Mouse (Mus musculus): Measurements from ENCODE around the gene Mok. TPM values are rescaled to one million over a fixed set of nuclear protein-coding genes. Genes with fewer than 3 reads are reported as not detected.

Mok gene
- total RNA-seq, 1 experiment: 14.9 TPM

DNA sequence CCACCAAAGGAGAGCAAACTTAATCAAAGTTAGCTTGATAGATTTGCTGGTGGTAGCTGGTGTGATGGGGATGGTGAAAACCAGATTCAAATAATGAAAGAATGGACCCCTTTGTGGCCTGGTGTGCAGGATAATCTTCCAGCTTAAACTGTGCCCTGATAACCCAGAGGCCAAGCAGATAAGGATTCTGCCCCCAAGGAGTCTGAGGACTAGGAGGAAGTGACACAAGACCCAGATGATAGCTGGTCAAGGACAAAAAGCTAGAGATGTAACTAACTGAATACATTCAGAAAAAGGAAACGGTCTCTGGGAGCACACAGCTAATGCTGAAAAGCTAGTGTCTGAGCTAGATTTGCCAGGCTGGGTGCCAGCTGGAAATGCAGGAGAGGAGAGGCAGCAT, 11.2 kb upstream of the Mok start:
- no peak for DNase-seq (ENCODE audit: low read depth, low spot score)
- Histone ChIP-seq H3K4me1 (ENCODE audit: control insufficient read depth in 2 of 2, insufficient read depth in 2 of 2, low read length in 2 of 2, poor library complexity in 1 of 2) (peaks cover 0 to 13% of the 10 kb centered on the region in 2 experiments; a peak in 3 of 4 replicates), H3K27ac (ENCODE audit: insufficient read depth, low read depth, low read length, poor library complexity, severe bottlenecking) (no peak overlapping the region), H3K9me3 (ENCODE audit: control insufficient read depth, insufficient read depth, low read depth, low read length) (no peaks in the 10 kb centered on the region), H3K36me3 (ENCODE audit: control insufficient read depth, insufficient read depth, low read length, poor library complexity, severe bottlenecking) (peaks cover 5% of the 10 kb centered on the region; the same call in 1 of the 2 replicates), H3K4me3 (ENCODE audit: insufficient read depth in 1 of 2, low read depth in 1 of 2, low read length in 2 of 2, poor library complexity in 1 of 2, severe bottlenecking in 1 of 2) (no peak overlapping the region), H3K9ac (ENCODE audit: insufficient read depth, low read depth, low read length, poor library complexity, severe bottlenecking) (no peak overlapping the region)
- in situ Hi-C loops (cut with MboI; ENCODE audit: low sequenced_read_pairs in 2 of 2, unreplicated experiment in 2 of 2): no loop called here
- TF ChIP-seq MAFK (IDR thresholded peaks at IDR 0.05; ENCODE audit: insufficient read depth, low read depth, low read length): no peak
- TF ChIP-seq CHD2 (IDR thresholded peaks at IDR 0.05; ENCODE audit: low read depth, low read length): no peak
- no peak for TF ChIP-seq ZC3H11A (IDR thresholded peaks at IDR 0.05; ENCODE audit: borderline replicate concordance, low read depth, low read length)
- TF ChIP-seq ZNF384 (IDR thresholded peaks at IDR 0.05; ENCODE audit: low read depth, low read length): no peak
- no peak for TF ChIP-seq HCFC1 (IDR thresholded peaks at IDR 0.05; ENCODE audit: borderline replicate concordance, insufficient read depth, low read length)

DNA sequence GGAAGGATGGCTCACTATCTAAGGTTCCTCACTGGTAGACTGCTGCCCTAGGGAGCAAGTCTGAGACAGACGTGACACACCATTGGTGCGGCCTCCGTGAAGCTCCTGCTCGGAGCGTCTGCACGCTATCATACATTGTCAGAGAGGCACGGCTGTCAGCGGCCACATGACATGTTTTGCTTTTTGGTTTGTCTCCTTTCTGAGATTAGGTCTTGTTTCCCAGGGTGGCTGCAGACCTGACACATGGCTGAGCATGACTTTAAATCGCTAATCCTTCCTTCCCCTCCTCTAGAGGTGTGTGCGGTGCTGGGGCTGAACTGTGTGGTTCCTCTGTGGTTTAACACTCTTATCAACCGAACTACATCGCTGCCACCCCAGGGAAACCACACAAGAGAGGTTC, 10.7 kb upstream of the Mok start:
- Histone ChIP-seq H3K9me3 (ENCODE audit: control insufficient read depth, insufficient read depth, low read depth, low read length) (no peaks in the 10 kb centered on the region), H3K9ac (ENCODE audit: insufficient read depth, low read depth, low read length, poor library complexity, severe bottlenecking) (no peak overlapping the region), H3K36me3 (ENCODE audit: control insufficient read depth, insufficient read depth, low read length, poor library complexity, severe bottlenecking) (peaks cover 5% of the 10 kb centered on the region; the same call in 1 of the 2 replicates), H3K4me3 (ENCODE audit: insufficient read depth in 1 of 2, low read depth in 1 of 2, low read length in 2 of 2, poor library complexity in 1 of 2, severe bottlenecking in 1 of 2) (peak overlapping the region in 1 of 2 experiments; percentile 72; a peak in 2 of 4 replicates), H3K4me1 (ENCODE audit: control insufficient read depth in 2 of 2, insufficient read depth in 2 of 2, low read length in 2 of 2, poor library complexity in 1 of 2) (peaks cover 0 to 14% of the 10 kb centered on the region in 2 experiments; a peak in 3 of 4 replicates), H3K27ac (ENCODE audit: insufficient read depth, low read depth, low read length, poor library complexity, severe bottlenecking) (no peak overlapping the region)
- DNase-seq (ENCODE audit: low read depth, low spot score): no peak
- no peak for TF ChIP-seq ZNF384 (IDR thresholded peaks at IDR 0.05; ENCODE audit: low read depth, low read length)
- no peak for TF ChIP-seq HCFC1 (IDR thresholded peaks at IDR 0.05; ENCODE audit: borderline replicate concordance, insufficient read depth, low read length)
- TF ChIP-seq MAFK (IDR thresholded peaks at IDR 0.05; ENCODE audit: insufficient read depth, low read depth, low read length): no peak
- no peak for TF ChIP-seq CHD2 (IDR thresholded peaks at IDR 0.05; ENCODE audit: low read depth, low read length)
- in situ Hi-C loops (cut with MboI; ENCODE audit: low sequenced_read_pairs in 2 of 2, unreplicated experiment in 2 of 2): no loop called here

DNA sequence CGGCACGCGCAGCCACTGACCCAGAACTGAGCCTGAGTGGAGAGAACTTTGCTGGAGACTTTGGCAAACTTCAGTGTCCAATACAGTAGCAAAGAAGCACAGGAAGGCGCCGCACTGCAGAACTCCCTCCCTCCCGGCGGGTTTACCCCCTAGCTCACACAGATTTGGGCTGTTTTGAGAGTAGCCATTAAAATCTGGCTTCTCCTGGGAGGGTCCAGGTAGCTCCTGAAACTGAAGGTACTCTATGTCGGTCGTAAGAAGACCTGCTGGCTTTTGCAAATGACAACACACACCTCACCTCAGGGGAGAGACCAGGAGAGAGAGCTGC, 10.2 kb upstream of the Mok start:
- Histone ChIP-seq H3K4me1 (ENCODE audit: control insufficient read depth in 2 of 2, insufficient read depth in 2 of 2, low read length in 2 of 2, poor library complexity in 1 of 2) (peaks cover 0 to 16% of the 10 kb centered on the region in 2 experiments; a peak in 3 of 4 replicates), H3K27ac (ENCODE audit: insufficient read depth, low read depth, low read length, poor library complexity, severe bottlenecking) (peak overlapping the region; percentile 15; the same call in 1 of the 2 replicates), H3K9ac (ENCODE audit: insufficient read depth, low read depth, low read length, poor library complexity, severe bottlenecking) (peak overlapping the region; percentile 82), H3K4me3 (ENCODE audit: insufficient read depth in 1 of 2, low read depth in 1 of 2, low read length in 2 of 2, poor library complexity in 1 of 2, severe bottlenecking in 1 of 2) (peak overlapping the region; percentile 72 to 73), H3K9me3 (ENCODE audit: control insufficient read depth, insufficient read depth, low read depth, low read length) (no peaks in the 10 kb centered on the region), H3K36me3 (ENCODE audit: control insufficient read depth, insufficient read depth, low read length, poor library complexity, severe bottlenecking) (peaks cover 5% of the 10 kb centered on the region; the same call in 1 of the 2 replicates)
- TF ChIP-seq ZNF384 (IDR thresholded peaks at IDR 0.05; ENCODE audit: low read depth, low read length): no peak
- TF ChIP-seq CHD2 (IDR thresholded peaks at IDR 0.05; ENCODE audit: low read depth, low read length): no peak
- TF ChIP-seq ZC3H11A (IDR thresholded peaks at IDR 0.05; ENCODE audit: borderline replicate concordance, low read depth, low read length): no peak
- TF ChIP-seq HCFC1 (IDR thresholded peaks at IDR 0.05; ENCODE audit: borderline replicate concordance, insufficient read depth, low read length): no peak
- TF ChIP-seq MAFK (IDR thresholded peaks at IDR 0.05; ENCODE audit: insufficient read depth, low read depth, low read length): no peak
- in situ Hi-C loops (cut with MboI; ENCODE audit: low sequenced_read_pairs in 2 of 2, unreplicated experiment in 2 of 2): no loop called here
- DNase-seq (ENCODE audit: low read depth, low spot score): no peak

DNA sequence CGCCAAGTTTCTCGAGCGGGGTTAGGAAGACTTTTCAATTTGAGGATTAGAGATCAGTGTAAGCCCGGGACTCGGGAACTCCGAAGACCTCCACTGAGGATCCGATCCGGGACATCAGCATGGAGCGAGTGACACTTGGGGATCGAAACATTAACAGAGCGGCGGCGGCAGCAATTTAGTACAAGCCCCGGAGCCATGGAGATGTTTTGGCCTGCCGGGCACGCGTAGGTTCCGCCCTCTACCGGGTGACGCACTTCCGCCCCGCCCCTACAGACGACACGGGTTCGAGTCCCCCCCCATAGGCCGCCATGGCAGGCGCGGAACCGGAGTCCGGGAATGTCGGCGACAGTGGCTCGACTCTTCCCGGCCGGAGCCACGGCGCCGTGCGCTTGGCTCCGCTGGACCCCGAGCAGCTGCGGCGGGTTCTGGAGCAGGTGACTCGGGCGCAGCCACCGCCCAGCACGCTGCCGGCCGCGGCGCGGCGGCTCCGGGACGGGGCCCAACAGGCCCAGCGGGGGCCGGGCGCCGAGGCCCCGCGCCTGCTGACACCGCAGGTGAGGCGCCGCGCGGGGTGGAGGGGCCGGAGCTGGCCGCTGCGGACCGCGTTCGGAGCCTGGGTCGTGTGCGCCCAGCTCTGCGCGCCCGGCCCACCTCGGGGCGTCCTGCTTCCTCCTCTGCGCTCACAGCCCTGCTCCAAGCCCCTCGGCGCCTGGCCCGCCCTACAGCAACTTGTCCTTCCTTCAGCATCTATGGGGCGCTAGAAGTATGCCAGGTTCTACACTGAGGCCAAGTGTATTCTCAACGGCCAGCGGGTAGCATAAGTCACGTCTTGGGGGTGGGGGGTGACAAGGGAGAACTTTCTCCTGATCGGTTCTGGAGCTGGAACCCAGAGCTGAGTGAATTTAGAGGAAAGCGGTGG, 9.5 kb upstream of the Mok start, which contains the start of gene Zfp839:
TSS of gene Zfp839 (plus strand) at position 244 of the 919 bp plus-strand sequence.
- Histone ChIP-seq H3K9ac (ENCODE audit: insufficient read depth, low read depth, low read length, poor library complexity, severe bottlenecking) (peak within 1 kb of the TSS; percentile 82), H3K4me3 (ENCODE audit: insufficient read depth in 1 of 2, low read depth in 1 of 2, low read length in 2 of 2, poor library complexity in 1 of 2, severe bottlenecking in 1 of 2) (peak within 1 kb of the TSS; percentile 72 to 73), H3K36me3 (ENCODE audit: control insufficient read depth, insufficient read depth, low read length, poor library complexity, severe bottlenecking) (no peaks in the 10 kb centered on the region; the same call in 1 of the 2 replicates), H3K27ac (ENCODE audit: insufficient read depth, low read depth, low read length, poor library complexity, severe bottlenecking) (peak within 1 kb of the TSS; percentile 15), H3K9me3 (ENCODE audit: control insufficient read depth, insufficient read depth, low read depth, low read length) (no peaks in the 10 kb centered on the region), H3K4me1 (ENCODE audit: control insufficient read depth in 2 of 2, insufficient read depth in 2 of 2, low read length in 2 of 2, poor library complexity in 1 of 2) (peaks cover 0 to 14% of the 10 kb centered on the region in 2 experiments; a peak in 3 of 4 replicates)
- TF ChIP-seq ZC3H11A (IDR thresholded peaks at IDR 0.05; ENCODE audit: borderline replicate concordance, low read depth, low read length): no peak
- no peak for TF ChIP-seq ZNF384 (IDR thresholded peaks at IDR 0.05; ENCODE audit: low read depth, low read length)
- TF ChIP-seq HCFC1 (IDR thresholded peaks at IDR 0.05; ENCODE audit: borderline replicate concordance, insufficient read depth, low read length): peak; percentile 31; the same call in 1 of the 2 replicates
- no peak for TF ChIP-seq MAFK (IDR thresholded peaks at IDR 0.05; ENCODE audit: insufficient read depth, low read depth, low read length)
- no peak for TF ChIP-seq CHD2 (IDR thresholded peaks at IDR 0.05; ENCODE audit: low read depth, low read length)
- in situ Hi-C loops (cut with MboI; ENCODE audit: low sequenced_read_pairs in 2 of 2, unreplicated experiment in 2 of 2): no loop called here
- no peak for DNase-seq (ENCODE audit: low read depth, low spot score)

Measured in ES-E14 (cell line).